Mouse (Mus musculus) small intestine, adult 2 months (tissue): ENCODE measurements around the gene Rasal2. TPM values are rescaled to one million over a fixed set of nuclear protein-coding genes. Genes with fewer than 3 reads are reported as not detected.
A peak's percentile ranks its signal among the peaks of the same experiment; 100 is the strongest.

Experiments
- H3K27ac ChIP-seq: fragments of 200-500 bp; 2 replicates; pipeline ENCODE4 v1.5.1; 2012; ENCODE audit warnings: low read depth, low read length, control low read depth, inconsistent platforms; ENCODE audit not compliant: insufficient read depth
- H3K27me3 ChIP-seq: fragments of 200-500 bp; 2 replicates; pipeline ENCODE4 v1.6.1; 2012; ENCODE audit warnings: mild to moderate bottlenecking, moderate library complexity, low read length, inconsistent platforms; ENCODE audit not compliant: control insufficient read depth, insufficient read depth
- H3K36me3 ChIP-seq: fragments of 200-500 bp; 2 replicates; pipeline ENCODE4 v1.6.1; 2012; ENCODE audit warnings: mild to moderate bottlenecking, low read length, control low read depth, inconsistent platforms; ENCODE audit not compliant: control insufficient read depth, insufficient read depth
- H3K4me1 ChIP-seq: fragments of 200-500 bp; 2 replicates; pipeline ENCODE4 v1.6.1; 2012; ENCODE audit warnings: low read length, inconsistent platforms, mixed read lengths; ENCODE audit not compliant: control insufficient read depth, insufficient read depth, insufficient read length
- H3K4me3 ChIP-seq: fragments of 200-500 bp; 2 replicates; pipeline ENCODE4 v1.5.1; 2012; ENCODE audit warnings: low read depth, mild to moderate bottlenecking, control low read depth, inconsistent platforms, low read length, moderate library complexity
- CTCF ChIP-seq: fragments of 200-500 bp; IDR thresholded peaks from 2 replicates; pipeline ENCODE4 v1.5.1; 2012; ENCODE audit warnings: low read depth, mild to moderate bottlenecking, control low read depth, inconsistent platforms, low read length, moderate library complexity, mixed read lengths; ENCODE audit not compliant: insufficient replicate concordance, insufficient read length; ENCODE audit errors: extremely low read depth
- POLR2A ChIP-seq: fragments of 200-500 bp; IDR thresholded peaks from 2 replicates; pipeline ENCODE4 v1.6.1; 2012; ENCODE audit warnings: low read depth, mild to moderate bottlenecking, control low read depth, inconsistent platforms, low read length, moderate library complexity
- WGBS: fragments of 180-500 bp; shearing (Covaris S2); methylation state at CpG from one replicate; pipeline ENCODE4 v1.1.7; 2018; 5-methylcytosine and 5-hydroxymethylcytosine counted together
- polyA plus RNA-seq: library from polyadenylated mRNA; depleted of rRNA; stranded (reverse); fragments of >200 nt; gene quantifications from 2 replicates; pipeline ENCODE4 v1.2.3, GENCODE M21; 2012

Rasal2 gene
- polyA plus RNA-seq, 1 experiment, result 1.4 TPM

DNA sequence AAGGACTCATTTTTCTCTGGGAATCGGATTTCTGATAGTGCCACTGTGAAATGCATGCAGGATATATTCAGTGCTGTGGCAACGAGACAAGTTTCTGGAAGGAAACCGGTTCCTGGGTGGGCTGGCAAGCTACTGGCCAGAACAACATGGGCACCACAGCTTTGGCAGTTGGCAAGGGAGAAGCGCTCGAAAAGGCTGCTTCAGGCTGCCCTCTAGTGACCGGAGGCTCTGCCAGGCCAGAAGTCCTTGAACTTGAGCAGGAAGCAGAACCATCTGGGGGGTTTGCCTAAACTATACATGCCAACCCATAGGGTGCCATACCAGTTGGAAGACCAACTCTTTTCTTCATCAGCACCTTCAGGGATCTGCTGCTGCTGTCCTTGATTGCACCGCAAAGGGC lies 33.9 kb upstream of the Rasal2 start:
- peak; percentile 48; the same call in 1 of the 2 replicates for TF ChIP-seq CTCF
- TF ChIP-seq POLR2A, result no peak
- Histone ChIP-seq H3K27ac (no peak overlapping the region), H3K4me1 (no peaks in the 10 kb centered on the region), H3K27me3 (no peaks in the 10 kb centered on the region), H3K36me3 (no peaks in the 10 kb centered on the region), H3K4me3 (no peak overlapping the region)
- WGBS, result 53% methylated on average over 7 of the region's 7 CpGs

DNA sequence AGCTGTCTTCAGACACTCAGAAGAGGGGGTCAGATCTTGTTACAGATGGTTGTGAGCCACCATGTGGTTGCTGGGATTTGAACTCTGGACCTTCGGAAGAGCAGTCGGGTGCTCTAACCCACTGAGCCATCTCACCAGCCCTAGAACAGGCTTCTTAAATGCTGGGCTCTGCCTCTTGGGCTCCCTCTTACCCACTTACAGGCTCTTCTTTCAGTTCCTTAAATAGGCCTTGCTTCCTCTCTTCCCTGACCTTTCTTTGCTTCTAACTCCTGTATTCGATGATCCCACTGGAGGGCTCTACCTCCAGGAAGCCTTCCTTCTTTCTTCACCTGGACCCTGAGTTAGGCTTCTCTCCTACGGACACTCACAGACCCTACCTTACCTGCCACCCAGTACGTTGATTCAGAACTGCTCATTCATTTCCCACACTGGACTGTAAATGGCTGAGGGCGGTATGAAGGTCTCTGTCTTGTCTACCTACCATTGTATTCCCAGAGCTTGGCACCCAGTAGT lies 33.1 kb upstream of the Rasal2 start:
- TF ChIP-seq CTCF (no peak), POLR2A (no peak)
- no peaks in the 10 kb centered on the region for H3K36me3 ChIP-seq
- H3K4me3 ChIP-seq, result no peak overlapping the region
- H3K27me3 ChIP-seq, result no peaks in the 10 kb centered on the region
- no peaks in the 10 kb centered on the region for H3K4me1 ChIP-seq
- H3K27ac ChIP-seq, result no peak overlapping the region
- WGBS, result 87% methylated on average over 6 of the region's 6 CpGs

DNA sequence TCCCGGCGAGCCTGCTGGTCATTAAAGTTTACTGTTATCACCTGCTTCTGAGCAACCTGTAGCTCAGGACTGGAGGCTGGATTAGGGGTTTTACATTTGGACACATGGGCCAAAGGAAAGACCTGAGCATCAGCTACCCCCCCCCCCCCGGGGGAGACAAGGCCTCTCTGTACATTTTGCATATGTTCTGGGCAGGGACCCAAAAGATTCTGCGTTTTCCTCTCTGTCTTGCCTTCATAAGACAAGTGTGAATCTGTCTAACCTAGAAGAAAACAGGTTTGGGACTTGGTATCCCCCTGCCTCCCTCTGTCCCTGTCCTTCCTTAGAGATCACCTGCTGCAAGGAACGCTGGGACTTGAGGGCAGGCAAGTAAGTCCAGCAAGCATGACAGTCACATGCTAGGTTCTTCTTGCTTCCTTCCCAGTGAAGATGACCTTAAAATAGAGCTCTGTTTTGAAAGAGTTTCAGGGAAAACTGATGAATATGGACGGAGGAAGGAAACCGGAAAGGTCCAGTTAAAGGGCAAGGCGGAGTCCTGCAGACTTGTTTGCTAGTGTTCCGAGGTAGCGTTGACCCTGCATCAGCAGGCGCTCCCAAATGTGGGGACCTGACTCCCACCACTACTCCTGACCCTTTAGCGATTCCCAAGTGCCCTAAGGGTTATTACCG lies 32.4 kb upstream of the Rasal2 start:
- no peaks in the 10 kb centered on the region for H3K27me3 ChIP-seq
- WGBS, result 70% methylated on average over 13 of the region's 13 CpGs
- H3K4me1 ChIP-seq, result no peaks in the 10 kb centered on the region
- H3K27ac ChIP-seq, result peak overlapping the region; percentile 65; the same call in 1 of the 2 replicates
- TF ChIP-seq POLR2A, result no peak
- TF ChIP-seq CTCF, result no peak
- no peak overlapping the region for H3K4me3 ChIP-seq
- H3K36me3 ChIP-seq, result no peaks in the 10 kb centered on the region

DNA sequence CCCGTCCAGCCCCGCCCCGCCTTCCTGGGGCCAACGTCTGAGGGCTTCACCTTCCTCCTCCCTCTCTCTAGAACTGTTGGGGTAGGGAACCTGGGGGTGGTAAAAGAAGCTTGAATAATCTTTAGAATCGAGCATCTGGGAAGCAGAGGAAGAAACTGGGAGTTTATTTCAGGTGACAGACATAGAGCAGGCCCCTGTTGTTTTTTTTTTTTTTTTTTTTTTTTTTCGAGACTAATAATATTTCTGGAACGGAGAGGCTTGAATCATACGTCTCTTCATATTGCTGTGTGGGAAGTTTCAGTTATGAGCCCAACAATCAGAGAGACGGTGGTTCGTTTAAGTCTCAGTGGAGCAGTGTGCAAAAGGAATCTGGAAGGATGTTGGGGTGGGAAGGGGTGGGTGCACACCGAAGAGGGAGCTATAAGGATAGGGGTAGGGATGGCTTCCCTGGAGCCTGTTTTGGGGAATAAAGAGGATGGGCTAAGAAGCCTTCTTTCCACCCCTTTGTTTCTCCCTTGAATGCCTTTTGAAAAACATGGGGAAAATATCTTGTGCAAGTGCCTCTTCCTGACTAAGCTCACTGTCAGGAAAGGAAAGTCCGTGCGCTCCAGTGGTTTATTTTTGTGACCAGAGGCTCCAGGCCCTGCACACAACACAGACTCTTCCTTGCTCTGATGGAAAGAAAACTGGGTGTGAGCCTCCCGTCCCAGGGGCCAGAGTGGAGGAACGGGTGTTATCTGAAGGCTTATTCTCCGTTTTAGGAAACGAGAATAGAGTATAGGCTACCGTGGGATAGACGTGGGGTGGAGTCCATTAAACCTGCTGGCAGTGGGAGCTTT lies 31.5 kb upstream of the Rasal2 start:
- no peaks in the 10 kb centered on the region for H3K4me1 ChIP-seq
- no peak overlapping the region for H3K4me3 ChIP-seq
- H3K27me3 ChIP-seq, result no peaks in the 10 kb centered on the region
- no peaks in the 10 kb centered on the region for H3K36me3 ChIP-seq
- peak overlapping the region; percentile 65; the same call in 1 of the 2 replicates for H3K27ac ChIP-seq
- 50% methylated on average over 19 of the region's 19 CpGs for WGBS
- TF ChIP-seq POLR2A (no peak), CTCF (no peak)

DNA sequence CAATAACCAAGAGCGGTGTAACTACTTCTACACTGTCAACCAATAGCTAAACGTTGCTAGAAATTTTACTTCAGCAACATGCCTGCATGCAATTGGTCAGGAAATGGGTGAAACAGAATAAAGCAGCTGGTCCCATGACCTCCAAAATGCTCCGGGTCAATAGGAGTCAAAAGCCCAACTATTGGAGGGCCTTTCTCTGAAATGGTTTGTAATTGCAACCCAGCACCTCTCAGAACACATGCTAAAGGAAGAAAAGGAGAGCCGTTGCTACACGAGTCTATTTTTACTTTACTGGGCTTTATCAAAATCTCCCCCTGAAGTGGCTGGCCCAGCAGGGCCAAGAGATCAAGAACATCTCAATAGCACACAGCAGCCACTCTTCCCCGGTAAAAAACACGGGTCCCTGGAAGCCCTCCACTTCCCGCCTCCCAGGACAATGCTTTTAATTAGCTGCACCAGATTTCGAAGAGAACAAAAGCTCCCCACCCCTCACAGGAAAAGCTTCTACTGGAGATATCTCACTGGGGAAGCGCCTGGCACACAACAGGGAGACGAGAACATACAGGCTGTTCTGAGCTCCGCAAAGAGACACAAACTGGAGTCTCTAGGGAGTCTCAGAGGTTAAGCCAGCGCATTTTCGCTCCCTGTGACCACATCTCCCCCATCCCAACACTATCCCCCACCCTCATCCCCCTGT lies 30.8 kb upstream of the Rasal2 start:
- no peaks in the 10 kb centered on the region for H3K36me3 ChIP-seq
- no peak for TF ChIP-seq CTCF
- TF ChIP-seq POLR2A, result no peak
- no peaks in the 10 kb centered on the region for H3K4me1 ChIP-seq
- H3K4me3 ChIP-seq, result no peak overlapping the region
- WGBS, result 61% methylated on average over 14 of the region's 14 CpGs
- no peak overlapping the region for H3K27ac ChIP-seq
- H3K27me3 ChIP-seq, result no peaks in the 10 kb centered on the region

DNA sequence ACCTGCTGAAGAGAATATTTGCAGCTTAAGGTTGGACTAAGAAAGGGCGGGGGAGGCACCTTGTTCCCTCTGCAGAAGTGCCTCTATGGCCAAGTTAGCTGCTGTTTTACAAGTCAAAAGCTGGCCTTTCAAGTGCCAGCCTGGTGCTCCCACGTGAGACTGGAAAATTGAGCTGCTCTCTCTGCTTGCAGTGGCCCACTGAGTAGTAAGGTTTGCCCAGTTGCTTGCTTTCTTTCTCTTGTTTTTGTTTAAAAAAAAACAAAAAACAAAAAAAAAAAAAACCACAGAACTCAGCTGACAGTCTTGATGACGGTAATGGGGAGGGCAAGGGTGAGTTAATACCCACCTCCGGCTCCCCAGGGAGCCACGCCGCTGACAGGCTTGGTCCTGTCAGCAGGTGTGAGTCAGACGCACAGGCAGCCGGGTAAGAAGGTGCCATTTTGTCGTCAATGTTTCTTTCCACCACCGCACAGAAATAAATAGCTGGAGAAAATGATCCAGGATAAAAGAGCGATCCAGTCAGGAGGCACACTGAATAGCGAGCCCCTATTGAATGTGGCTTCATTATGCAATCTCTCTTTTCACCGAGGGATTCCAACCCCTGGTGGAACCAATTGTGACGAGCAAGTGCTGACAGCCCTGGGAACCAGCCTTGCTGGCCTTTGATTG lies 27.7 kb upstream of the Rasal2 start:
- Histone ChIP-seq H3K27me3 (no peaks in the 10 kb centered on the region), H3K27ac (no peak overlapping the region), H3K36me3 (no peaks in the 10 kb centered on the region), H3K4me1 (no peaks in the 10 kb centered on the region), H3K4me3 (no peak overlapping the region)
- no peak for TF ChIP-seq CTCF
- WGBS, result 35% methylated on average over 14 of the region's 14 CpGs
